Mouse (Mus musculus) naive thymus-derived CD4-positive, alpha-beta T cell, adult 2 months (primary cell): Measurements from ENCODE around the gene Acsl1.

Source experiments
- DNase-seq: peaks from one replicate; pipeline ENCODE4 v3.0.0-alpha.2; 2011; ENCODE audit warnings: low read depth

Gene Acsl1

GRCm38 (mm10) chr8:46475404-46475803, 4.6 kb downstream of the Acsl1 start:
- DNase-seq = no peak

- DNase-seq = no peak
Observed at GRCm38 (mm10) chr8:46475942-46476341, 5.1 kb downstream of the Acsl1 start.

- DNase-seq = no peak
Observed at GRCm38 (mm10) chr8:46477747-46478458, 7.1 kb downstream of the Acsl1 start.

GRCm38 (mm10) chr8:46478783-46479182, 7.9 kb downstream of the Acsl1 start:
- no peak for DNase-seq

- no peak for DNase-seq
Observed at GRCm38 (mm10) chr8:46479794-46480532, 9.1 kb downstream of the Acsl1 start.

- no peak for DNase-seq
Observed at GRCm38 (mm10) chr8:46480533-46480900, 9.7 kb downstream of the Acsl1 start.

- no peak for DNase-seq
Observed at GRCm38 (mm10) chr8:46482771-46483170, 11.9 kb downstream of the Acsl1 start.

GRCm38 (mm10) chr8:46483247-46483646, 12.4 kb downstream of the Acsl1 start:
- no peak for DNase-seq

- no peak for DNase-seq
Observed at GRCm38 (mm10) chr8:46484077-46484476, 13.2 kb downstream of the Acsl1 start.

GRCm38 (mm10) chr8:46484931-46485463, 14.2 kb downstream of the Acsl1 start:
- no peak for DNase-seq

GRCm38 (mm10) chr8:46488085-46488561, 17.3 kb downstream of the Acsl1 start:
- DNase-seq = no peak

- no peak for DNase-seq
Observed at GRCm38 (mm10) chr8:46489196-46489595, 18.4 kb downstream of the Acsl1 start.

- no peak for DNase-seq
Observed at GRCm38 (mm10) chr8:46490250-46490649, 19.4 kb downstream of the Acsl1 start.

GRCm38 (mm10) chr8:46490821-46491220, 20.0 kb downstream of the Acsl1 start:
- DNase-seq = no peak

- DNase-seq = no peak
Observed at GRCm38 (mm10) chr8:46493495-46494170, 22.8 kb downstream of the Acsl1 start.

GRCm38 (mm10) chr8:46496852-46497251, 26.0 kb downstream of the Acsl1 start:
- no peak for DNase-seq

- DNase-seq = no peak
Observed at GRCm38 (mm10) chr8:46497314-46498011, 26.6 kb downstream of the Acsl1 start.

GRCm38 (mm10) chr8:46499376-46500061, 28.7 kb downstream of the Acsl1 start:
- DNase-seq = no peak

- no peak for DNase-seq
Observed at GRCm38 (mm10) chr8:46502333-46503071, 31.7 kb downstream of the Acsl1 start.

- DNase-seq = no peak
Observed at GRCm38 (mm10) chr8:46503072-46503695, 32.3 kb downstream of the Acsl1 start.
